Mouse (Mus musculus): Measurements from ENCODE around the gene Fosb. TPM values are rescaled to one million over a fixed set of nuclear protein-coding genes. Genes with fewer than 3 reads are reported as not detected.

Gene Fosb
- polyA plus RNA-seq, 1 experiment from 2014 or later = 0.11 TPM

DNA sequence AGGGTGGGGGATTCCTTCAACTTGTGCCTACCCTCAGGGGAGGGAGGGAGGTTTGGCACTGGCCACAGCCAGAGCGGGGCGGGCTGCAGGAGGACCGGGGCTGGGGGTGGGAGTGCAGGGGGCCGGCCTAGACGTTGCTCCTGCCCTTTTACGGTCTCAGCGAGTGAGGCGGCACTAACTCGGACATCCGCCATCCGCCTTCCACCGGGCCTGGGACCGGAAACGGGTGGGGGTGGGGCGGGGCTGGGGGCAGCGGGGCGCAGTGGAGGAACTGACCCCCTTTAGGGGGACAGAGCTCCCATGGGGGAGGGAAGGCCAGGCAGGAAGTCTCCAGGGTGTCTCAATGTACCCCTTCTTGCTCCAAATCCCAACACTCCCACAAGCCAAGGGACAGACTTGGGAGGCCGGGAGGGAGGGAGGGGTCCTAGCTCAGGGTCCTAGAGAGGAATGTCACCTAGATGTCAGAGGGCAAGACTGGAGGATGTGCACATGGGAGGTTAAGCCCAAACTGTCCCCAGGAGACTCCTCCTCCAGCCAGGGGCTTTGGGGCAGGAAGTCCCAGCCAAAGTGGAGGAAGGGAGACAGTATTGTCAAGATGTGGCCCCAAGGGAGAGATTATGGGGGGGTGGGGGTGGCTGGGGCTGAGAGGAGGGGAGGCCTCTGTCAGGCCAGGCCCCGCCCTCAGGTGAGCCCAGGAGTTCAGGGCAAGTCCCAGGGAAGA, 40.0 kb downstream of the Fosb start:
- Histone ChIP-seq H3K4me3 (peak overlapping the region; percentile 98), H3K9me3 (no peaks in the 10 kb centered on the region), H3K4me2 (replicated peaks) (peak overlapping the region; percentile 92), H3K27me3 (no peaks in the 10 kb centered on the region), H3K4me1 (peaks cover 29% of the 10 kb centered on the region), H3K36me3 (no peaks in the 10 kb centered on the region), H3K27ac (replicated peaks) (peak overlapping the region; percentile 27), H3K9ac (replicated peaks) (peak overlapping the region; percentile 91)
- 3% methylated on average over 19 of the region's 19 CpGs for WGBS
- no peak for ATAC-seq (replicated peaks)

DNA sequence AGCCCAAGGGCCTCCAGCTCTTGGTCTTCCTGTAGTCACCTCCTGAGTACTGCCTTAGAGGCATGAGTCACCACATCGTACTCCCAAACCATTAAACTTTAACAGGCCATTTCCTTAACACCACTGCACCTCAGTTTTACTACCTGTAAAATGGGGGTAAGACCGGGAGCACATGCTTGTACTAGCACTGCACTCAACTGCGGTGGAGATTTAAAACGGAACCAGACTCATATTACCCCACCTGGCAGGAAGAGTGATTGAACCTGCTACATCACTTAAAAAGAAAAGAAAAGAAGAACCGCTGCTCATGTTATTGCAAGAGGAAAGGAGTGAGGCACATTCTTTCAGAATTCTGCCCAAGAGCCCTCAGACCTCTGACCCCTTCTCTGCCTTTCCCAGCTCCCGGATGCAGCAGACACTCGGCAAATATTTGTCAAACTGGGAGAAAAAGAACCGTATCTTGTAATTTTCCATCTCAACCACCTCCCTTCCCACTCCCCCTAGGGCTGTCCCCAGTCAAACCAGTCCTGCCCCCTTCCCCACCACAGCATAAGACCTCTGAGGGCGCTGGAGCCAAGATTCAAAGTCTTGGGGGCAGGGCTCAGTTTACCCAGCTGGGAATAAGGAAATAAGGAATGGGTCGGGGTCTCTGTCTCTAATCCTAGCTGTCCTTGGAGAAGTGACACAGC, 40.7 kb downstream of the Fosb start:
- H3K4me3 ChIP-seq = peak overlapping the region; percentile 98
- H3K27me3 ChIP-seq = no peaks in the 10 kb centered on the region
- ATAC-seq (replicated peaks) = no peak
- H3K9me3 ChIP-seq = no peaks in the 10 kb centered on the region
- peaks cover 29% of the 10 kb centered on the region for H3K4me1 ChIP-seq
- peaks cover 4% of the 10 kb centered on the region for H3K36me3 ChIP-seq
- 64% methylated on average over 10 of the region's 10 CpGs for WGBS
- peak overlapping the region; percentile 92 for H3K4me2 ChIP-seq (replicated peaks)
- peak overlapping the region; percentile 27 for H3K27ac ChIP-seq (replicated peaks)
- peak overlapping the region; percentile 91 for H3K9ac ChIP-seq (replicated peaks)

DNA sequence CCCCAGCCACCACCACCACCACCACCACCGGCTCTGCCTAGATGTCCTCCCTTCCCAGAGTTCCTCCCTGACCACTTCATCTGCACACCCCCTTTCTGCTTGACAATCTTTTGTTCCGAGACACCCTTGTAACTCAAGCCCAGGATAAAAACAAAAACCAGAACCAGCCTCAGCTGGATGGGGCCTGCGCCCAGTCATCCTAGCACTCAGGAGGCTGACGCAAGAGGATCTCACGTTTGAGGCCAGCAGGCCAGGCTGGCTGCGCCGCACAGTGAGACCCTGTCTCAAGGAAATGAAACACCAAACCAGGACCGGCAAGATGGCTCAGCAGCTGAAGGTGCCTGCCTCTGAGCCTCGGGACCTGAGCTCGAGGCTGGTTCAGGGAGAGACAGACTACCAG, 42.8 kb downstream of the Fosb start:
- Histone ChIP-seq H3K9ac (replicated peaks) (no peak overlapping the region), H3K27me3 (no peaks in the 10 kb centered on the region), H3K4me3 (no peak overlapping the region), H3K27ac (replicated peaks) (no peak overlapping the region), H3K4me1 (peaks cover 23% of the 10 kb centered on the region), H3K9me3 (no peaks in the 10 kb centered on the region), H3K4me2 (replicated peaks) (no peak overlapping the region), H3K36me3 (peaks cover 14% of the 10 kb centered on the region)
- WGBS = 82% methylated on average over 10 of the region's 10 CpGs
- ATAC-seq (replicated peaks) = no peak

DNA sequence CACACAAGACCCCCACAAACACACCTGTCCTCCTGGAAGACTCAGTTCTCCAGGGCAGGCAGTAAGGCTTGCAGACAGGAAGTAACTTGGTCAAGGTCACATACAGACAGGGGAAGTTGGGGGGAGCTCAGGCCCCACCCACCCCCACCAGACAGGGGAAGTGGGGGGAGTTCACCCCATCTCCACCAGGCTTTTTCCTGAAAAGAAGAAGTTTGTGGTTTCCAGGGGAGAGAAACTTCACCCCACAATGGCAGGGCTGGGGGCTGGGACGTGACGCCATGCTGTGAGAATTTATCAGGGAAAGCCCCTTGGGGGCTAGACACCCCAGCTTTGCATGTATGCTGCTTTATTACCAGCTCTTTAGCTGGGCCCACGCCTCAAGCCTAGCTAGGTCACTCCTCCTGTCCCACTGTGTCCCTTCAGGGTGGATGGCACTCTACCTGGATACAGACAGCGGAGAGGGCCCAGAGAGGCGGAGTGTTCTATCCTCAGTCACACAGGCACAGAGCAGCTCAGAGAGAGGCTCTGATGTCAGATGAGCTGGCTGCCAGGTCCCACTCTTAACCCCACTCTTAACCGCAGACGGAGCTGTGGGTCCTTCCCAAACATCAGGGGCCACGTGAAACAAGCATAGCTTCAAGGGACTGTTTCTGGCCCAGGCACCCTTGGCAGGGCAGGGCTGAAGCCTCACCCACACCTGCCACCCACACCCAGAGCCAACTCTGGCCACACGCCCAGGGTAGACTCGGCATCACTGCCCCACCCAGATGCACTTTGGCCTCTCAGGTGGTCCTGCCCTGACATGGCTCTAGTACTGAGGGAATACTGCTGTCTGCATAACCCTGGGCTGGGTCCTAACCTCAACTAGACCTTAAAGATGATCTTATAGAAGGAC, 43.7 kb downstream of the Fosb start:
- H3K9ac ChIP-seq (replicated peaks) = no peak overlapping the region
- H3K9me3 ChIP-seq = no peaks in the 10 kb centered on the region
- 89% methylated on average over 10 of the region's 10 CpGs for WGBS
- peaks cover 20% of the 10 kb centered on the region for H3K36me3 ChIP-seq
- H3K4me3 ChIP-seq = no peak overlapping the region
- peaks cover 23% of the 10 kb centered on the region for H3K4me1 ChIP-seq
- H3K27ac ChIP-seq (replicated peaks) = no peak overlapping the region
- no peaks in the 10 kb centered on the region for H3K27me3 ChIP-seq
- no peak overlapping the region for H3K4me2 ChIP-seq (replicated peaks)
- no peak for ATAC-seq (replicated peaks)

DNA sequence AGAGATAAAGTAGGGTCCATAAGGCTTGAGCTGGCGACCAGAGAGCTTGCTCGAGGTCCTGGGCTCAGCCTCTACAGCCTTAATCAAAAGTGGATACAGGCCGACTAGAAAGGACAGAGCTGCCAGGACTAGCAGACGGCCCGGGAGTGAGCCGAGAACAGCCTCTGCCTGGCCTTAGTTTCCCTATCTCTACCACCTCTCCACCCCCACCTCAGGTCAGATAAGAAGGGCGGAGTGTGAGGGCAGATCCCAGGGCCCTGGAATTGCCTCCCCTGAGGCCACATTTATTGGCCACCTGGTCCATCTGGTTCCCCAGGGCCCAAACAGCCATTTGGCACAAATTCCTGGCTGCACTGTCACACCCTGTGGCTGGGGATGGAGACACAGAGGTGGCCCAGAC, 44.7 kb downstream of the Fosb start:
- no peak for ATAC-seq (replicated peaks)
- Histone ChIP-seq H3K9me3 (no peaks in the 10 kb centered on the region), H3K9ac (replicated peaks) (no peak overlapping the region), H3K4me2 (replicated peaks) (no peak overlapping the region), H3K27me3 (no peaks in the 10 kb centered on the region), H3K4me1 (peaks cover 14% of the 10 kb centered on the region), H3K27ac (replicated peaks) (no peak overlapping the region), H3K4me3 (no peak overlapping the region), H3K36me3 (peaks cover 30% of the 10 kb centered on the region)
- 87% methylated on average over 7 of the region's 7 CpGs for WGBS

DNA sequence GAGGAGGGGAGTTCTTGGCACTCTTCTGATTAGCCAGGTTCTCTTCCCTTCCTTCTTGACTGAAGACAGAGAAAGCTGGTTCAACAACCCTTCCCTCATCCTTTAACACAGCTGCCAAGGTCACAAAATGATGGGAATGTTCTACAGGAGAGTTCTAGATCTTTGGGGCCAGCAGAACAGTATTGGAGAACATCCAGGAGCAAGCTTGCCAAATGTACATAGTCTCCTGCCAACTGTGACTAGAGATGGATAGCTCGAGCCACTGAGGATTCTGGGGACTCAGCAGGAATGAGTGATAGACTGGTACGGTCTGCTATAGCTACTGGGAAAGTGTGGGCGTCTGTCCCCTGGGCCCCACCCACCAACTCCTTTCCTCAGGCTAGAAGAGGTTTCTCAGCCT, 51.5 kb downstream of the Fosb start:
- Histone ChIP-seq H3K4me1 (no peaks in the 10 kb centered on the region), H3K9me3 (no peaks in the 10 kb centered on the region), H3K9ac (replicated peaks) (no peak overlapping the region), H3K36me3 (peaks cover 60% of the 10 kb centered on the region), H3K27ac (replicated peaks) (no peak overlapping the region), H3K4me2 (replicated peaks) (no peak overlapping the region), H3K4me3 (no peak overlapping the region), H3K27me3 (no peaks in the 10 kb centered on the region)
- WGBS = 78% methylated on average over 3 of the region's 3 CpGs
- no peak for ATAC-seq (replicated peaks)

DNA sequence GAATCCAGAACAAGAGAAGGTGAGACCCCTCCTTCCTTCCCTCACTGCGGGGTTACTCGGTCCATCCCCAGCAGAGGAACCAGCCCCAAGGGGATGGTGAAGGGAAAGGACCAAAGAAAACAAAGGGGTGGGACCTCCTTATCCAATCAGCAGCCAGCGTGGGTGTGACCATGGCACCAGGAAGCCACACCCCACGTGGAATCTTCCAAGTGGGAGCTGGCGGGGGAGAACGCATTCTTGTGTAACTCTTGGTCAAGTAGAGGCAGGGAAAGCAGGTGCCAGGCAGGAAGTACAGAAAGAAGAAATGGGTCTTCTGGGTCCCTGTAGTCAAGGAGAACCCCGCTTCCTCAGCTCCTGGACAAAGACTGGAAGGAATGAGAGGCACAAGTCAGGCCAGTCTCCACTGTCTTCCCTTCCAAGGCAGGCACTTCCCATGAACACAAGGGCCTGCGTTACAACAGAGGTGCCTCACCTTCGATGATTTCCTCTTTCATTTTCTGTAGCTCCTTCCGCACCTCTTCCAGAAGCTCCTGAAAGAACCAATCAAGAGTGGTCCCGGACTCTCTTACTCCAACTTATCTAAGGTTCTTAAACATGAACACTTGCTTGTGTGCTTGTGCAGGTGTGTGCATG, 52.3 kb downstream of the Fosb start:
- 0 out of 2 replicates have a peak, but pooled peaks have one; percentile 55 for ATAC-seq (replicated peaks)
- Histone ChIP-seq H3K4me1 (no peaks in the 10 kb centered on the region), H3K9ac (replicated peaks) (no peak overlapping the region), H3K9me3 (no peaks in the 10 kb centered on the region), H3K36me3 (peaks cover 56% of the 10 kb centered on the region), H3K27me3 (no peaks in the 10 kb centered on the region), H3K27ac (replicated peaks) (no peak overlapping the region), H3K4me2 (replicated peaks) (no peak overlapping the region), H3K4me3 (no peak overlapping the region)
- 37% methylated on average over 11 of the region's 11 CpGs for WGBS

DNA sequence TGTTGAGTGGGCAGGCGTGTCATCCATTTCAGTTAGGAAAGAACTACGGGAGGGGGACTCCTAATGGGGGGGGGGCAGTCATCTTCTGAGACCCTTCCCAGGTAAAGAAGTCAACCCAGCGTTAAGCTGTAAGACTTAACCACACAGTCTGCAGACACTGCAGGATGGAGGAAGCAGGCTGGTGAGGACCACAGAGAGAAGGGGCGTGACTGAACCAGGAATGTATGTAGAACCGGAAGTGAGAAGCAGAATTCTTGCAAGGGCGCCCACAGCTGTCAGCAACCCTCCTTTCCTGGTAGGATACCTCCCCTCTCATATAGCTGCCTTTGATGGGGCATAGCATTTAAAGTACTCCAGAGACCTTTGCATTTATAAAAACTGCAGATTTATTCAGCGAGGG, 53.3 kb downstream of the Fosb start:
- Histone ChIP-seq H3K4me1 (no peaks in the 10 kb centered on the region), H3K36me3 (peaks cover 49% of the 10 kb centered on the region), H3K9ac (replicated peaks) (no peak overlapping the region), H3K27me3 (no peaks in the 10 kb centered on the region), H3K27ac (replicated peaks) (no peak overlapping the region), H3K4me2 (replicated peaks) (no peak overlapping the region), H3K4me3 (no peak overlapping the region), H3K9me3 (no peaks in the 10 kb centered on the region)
- 92% methylated on average over 7 of the region's 7 CpGs for WGBS
- no peak for ATAC-seq (replicated peaks)

DNA sequence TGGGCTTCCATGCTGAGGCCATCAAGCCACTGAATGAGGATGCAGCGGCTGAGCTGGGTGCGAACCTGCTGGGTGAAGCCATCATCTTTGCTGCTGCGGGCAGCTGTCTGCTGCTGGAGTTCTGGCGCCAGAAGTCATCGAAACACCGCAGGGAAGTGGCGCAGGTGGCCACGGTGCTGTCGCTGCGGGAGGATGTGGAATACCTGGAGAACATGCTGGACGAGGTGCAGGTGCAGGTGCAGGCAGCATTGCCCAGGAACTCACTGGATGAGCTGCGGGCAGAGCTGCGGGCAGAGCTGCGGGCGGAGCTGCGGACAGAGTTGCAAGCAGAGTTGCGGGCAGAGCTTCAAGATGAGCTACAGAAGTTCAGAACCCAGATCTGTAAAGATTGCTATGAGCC, 54.5 kb downstream of the Fosb start:
- 90% methylated on average over 17 of the region's 17 CpGs for WGBS
- Histone ChIP-seq H3K27ac (replicated peaks) (no peak overlapping the region), H3K9ac (replicated peaks) (no peak overlapping the region), H3K36me3 (peaks cover 40% of the 10 kb centered on the region), H3K4me1 (no peaks in the 10 kb centered on the region), H3K4me3 (no peak overlapping the region), H3K4me2 (replicated peaks) (no peak overlapping the region), H3K27me3 (no peaks in the 10 kb centered on the region), H3K9me3 (no peaks in the 10 kb centered on the region)
- ATAC-seq (replicated peaks) = no peak

DNA sequence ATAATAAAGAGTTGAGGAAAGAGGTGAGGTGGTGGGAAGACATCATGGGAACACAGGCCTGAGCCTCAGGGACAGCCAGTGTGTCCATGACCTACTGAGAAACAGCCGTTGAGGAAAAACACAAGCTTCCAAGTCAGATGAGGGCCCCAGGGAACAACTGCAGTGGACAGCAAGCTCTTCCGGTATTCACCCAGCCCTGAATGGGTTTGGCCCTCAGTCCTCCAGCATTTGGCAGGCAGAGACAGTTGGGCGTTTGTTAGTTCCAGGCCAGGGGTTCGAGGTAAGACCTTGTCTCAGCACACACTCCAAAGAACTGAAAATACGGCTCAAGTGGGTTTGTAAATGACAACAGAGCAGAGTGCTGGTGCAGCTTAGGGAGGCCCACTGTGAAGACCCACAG, 56.4 kb downstream of the Fosb start:
- Histone ChIP-seq H3K27me3 (no peaks in the 10 kb centered on the region), H3K4me3 (no peak overlapping the region), H3K27ac (replicated peaks) (no peak overlapping the region), H3K9me3 (no peaks in the 10 kb centered on the region), H3K9ac (replicated peaks) (no peak overlapping the region), H3K36me3 (peaks cover 23% of the 10 kb centered on the region), H3K4me1 (no peaks in the 10 kb centered on the region), H3K4me2 (replicated peaks) (no peak overlapping the region)
- 55% methylated on average over 5 of the region's 5 CpGs for WGBS
- ATAC-seq (replicated peaks) = no peak

Measured in forebrain, embryonic 15.5 days (tissue).